Mouse (Mus musculus): ENCODE measurements around the gene Prelp. TPM values are rescaled to one million over a fixed set of nuclear protein-coding genes. Genes with fewer than 3 reads are reported as not detected.

Prelp gene
- polyA plus RNA-seq, 1 experiment from 2014 or later: 0.31 TPM

- no peak for DNase-seq (ENCODE audit: low spot score)
- no peaks in the 10 kb centered on the region for H3K9me3 ChIP-seq (replicated peaks)
- H3K27ac ChIP-seq (replicated peaks): no peak overlapping the region
- no peaks in the 10 kb centered on the region for H3K36me3 ChIP-seq
- H3K27me3 ChIP-seq (ENCODE audit: low read depth, poor library complexity, severe bottlenecking): peaks cover 61% of the 10 kb centered on the region
- WGBS: 69% methylated on average over 4 of the region's 4 CpGs
- H3K4me1 ChIP-seq: peaks cover 33% of the 10 kb centered on the region
- H3K4me3 ChIP-seq: no peak overlapping the region
Observed at GRCm38 (mm10) chr1:133911008-133911407, 10.2 kb downstream of the Prelp start.

GRCm38 (mm10) chr1:133910108-133910507, 11.1 kb downstream of the Prelp start:
- H3K4me1 ChIP-seq: peaks cover 33% of the 10 kb centered on the region
- no peak for DNase-seq (ENCODE audit: low spot score)
- no peak overlapping the region for H3K27ac ChIP-seq (replicated peaks)
- no peaks in the 10 kb centered on the region for H3K36me3 ChIP-seq
- H3K4me3 ChIP-seq: no peak overlapping the region
- H3K27me3 ChIP-seq (ENCODE audit: low read depth, poor library complexity, severe bottlenecking): peaks cover 69% of the 10 kb centered on the region
- WGBS: 89% methylated on average over 7 of the region's 7 CpGs
- no peaks in the 10 kb centered on the region for H3K9me3 ChIP-seq (replicated peaks)

GRCm38 (mm10) chr1:133908659-133909575, 12.3 kb downstream of the Prelp start:
- Histone ChIP-seq H3K4me1 (peaks cover 33% of the 10 kb centered on the region), H3K9me3 (replicated peaks) (no peaks in the 10 kb centered on the region), H3K36me3 (no peaks in the 10 kb centered on the region), H3K4me3 (peak overlapping the region; percentile 61), H3K27me3 (ENCODE audit: low read depth, poor library complexity, severe bottlenecking) (peaks cover 64% of the 10 kb centered on the region), H3K27ac (replicated peaks) (peak overlapping the region; percentile 86)
- peak; percentile 51 for DNase-seq (ENCODE audit: low spot score)
- 19% methylated on average over 27 of the region's 27 CpGs for WGBS

- no peak for DNase-seq (ENCODE audit: low spot score)
- Histone ChIP-seq H3K9me3 (replicated peaks) (no peaks in the 10 kb centered on the region), H3K4me1 (peaks cover 33% of the 10 kb centered on the region), H3K27me3 (ENCODE audit: low read depth, poor library complexity, severe bottlenecking) (peaks cover 64% of the 10 kb centered on the region), H3K36me3 (no peaks in the 10 kb centered on the region), H3K4me3 (peak within 1 kb of the TSS; percentile 61), H3K27ac (replicated peaks) (peak within 1 kb of the TSS; percentile 86)
- WGBS: 7% methylated on average over 26 of the region's 30 CpGs
Observed at GRCm38 (mm10) chr1:133907949-133908658, 13.1 kb downstream of the Prelp start, which contains the start of gene Optc. Gene Optc (minus strand): TSS chr1:133907999.

GRCm38 (mm10) chr1:133906420-133906819, 14.8 kb downstream of the Prelp start:
- H3K27ac ChIP-seq (replicated peaks): 0 out of 2 replicates have a peak overlapping the region, but pooled peaks have one; percentile 10
- DNase-seq (ENCODE audit: low spot score): no peak
- H3K27me3 ChIP-seq (ENCODE audit: low read depth, poor library complexity, severe bottlenecking): peaks cover 78% of the 10 kb centered on the region
- 47% methylated on average over 12 of the region's 12 CpGs for WGBS
- peaks cover 33% of the 10 kb centered on the region for H3K4me1 ChIP-seq
- no peaks in the 10 kb centered on the region for H3K9me3 ChIP-seq (replicated peaks)
- no peaks in the 10 kb centered on the region for H3K36me3 ChIP-seq
- no peak overlapping the region; the same call in 1 of the 2 replicates for H3K4me3 ChIP-seq

- 85% methylated on average over 9 of the region's 9 CpGs for WGBS
Observed at GRCm38 (mm10) chr1:133900825-133901224, 20.4 kb downstream of the Prelp start.

GRCm38 (mm10) chr1:133899043-133899542, 22.1 kb downstream of the Prelp start:
- Histone ChIP-seq H3K4me3 (no peak overlapping the region), H3K4me1 (no peaks in the 10 kb centered on the region), H3K9me3 (replicated peaks) (no peaks in the 10 kb centered on the region), H3K36me3 (no peaks in the 10 kb centered on the region), H3K27ac (replicated peaks) (no peak overlapping the region), H3K27me3 (ENCODE audit: low read depth, poor library complexity, severe bottlenecking) (peaks cover 20% of the 10 kb centered on the region)
- WGBS: 84% methylated on average over 9 of the region's 9 CpGs
- no peak for DNase-seq (ENCODE audit: low spot score)

More at GRCm38 (mm10) chr1:133900825-133901224, 20.4 kb downstream of the Prelp start:
- Histone ChIP-seq H3K36me3 (no peaks in the 10 kb centered on the region), H3K4me3 (no peak overlapping the region), H3K4me1 (no peaks in the 10 kb centered on the region), H3K9me3 (replicated peaks) (no peaks in the 10 kb centered on the region), H3K27ac (replicated peaks) (no peak overlapping the region), H3K27me3 (ENCODE audit: low read depth, poor library complexity, severe bottlenecking) (peaks cover 29% of the 10 kb centered on the region)
- no peak for DNase-seq (ENCODE audit: low spot score)

GRCm38 (mm10) chr1:133897293-133897692, 23.9 kb downstream of the Prelp start:
- no peak overlapping the region for H3K4me3 ChIP-seq
- H3K27me3 ChIP-seq (ENCODE audit: low read depth, poor library complexity, severe bottlenecking): peaks cover 12% of the 10 kb centered on the region; the same call in 1 of the 2 replicates
- no peak for DNase-seq (ENCODE audit: low spot score)
- H3K36me3 ChIP-seq: no peaks in the 10 kb centered on the region
- H3K27ac ChIP-seq (replicated peaks): 0 out of 2 replicates have a peak overlapping the region, but pooled peaks have one; percentile 4
- peaks cover 15% of the 10 kb centered on the region for H3K4me1 ChIP-seq
- H3K9me3 ChIP-seq (replicated peaks): no peaks in the 10 kb centered on the region
- WGBS: 71% methylated on average over 6 of the region's 6 CpGs

- DNase-seq (ENCODE audit: low spot score): no peak
- H3K27ac ChIP-seq (replicated peaks): peak overlapping the region; percentile 47; the same call in 1 of the 2 replicates
- H3K36me3 ChIP-seq: no peaks in the 10 kb centered on the region
- peaks cover 39% of the 10 kb centered on the region for H3K27me3 ChIP-seq (ENCODE audit: low read depth, poor library complexity, severe bottlenecking)
- H3K9me3 ChIP-seq (replicated peaks): no peaks in the 10 kb centered on the region
- WGBS: 51% methylated on average over 5 of the region's 5 CpGs
- no peak overlapping the region for H3K4me3 ChIP-seq
- H3K4me1 ChIP-seq: peaks cover 72% of the 10 kb centered on the region
Observed at GRCm38 (mm10) chr1:133891489-133891888, 29.7 kb downstream of the Prelp start.

GRCm38 (mm10) chr1:133889949-133890598, 31.1 kb downstream of the Prelp start:
- Histone ChIP-seq H3K4me3 (peak overlapping the region; percentile 44), H3K27ac (replicated peaks) (peak overlapping the region; percentile 70), H3K36me3 (no peaks in the 10 kb centered on the region), H3K4me1 (peaks cover 80% of the 10 kb centered on the region), H3K9me3 (replicated peaks) (no peaks in the 10 kb centered on the region), H3K27me3 (ENCODE audit: low read depth, poor library complexity, severe bottlenecking) (peaks cover 49% of the 10 kb centered on the region)
- peak; percentile 57 for DNase-seq (ENCODE audit: low spot score)
- 20% methylated on average over 20 of the region's 20 CpGs for WGBS

GRCm38 (mm10) chr1:133887538-133888250, 33.5 kb downstream of the Prelp start:
- peaks cover 76% of the 10 kb centered on the region for H3K4me1 ChIP-seq
- no peak overlapping the region for H3K4me3 ChIP-seq
- WGBS: 77% methylated on average over 5 of the region's 5 CpGs
- H3K36me3 ChIP-seq: no peaks in the 10 kb centered on the region
- peak overlapping the region; percentile 49 for H3K27ac ChIP-seq (replicated peaks)
- peaks cover 53% of the 10 kb centered on the region for H3K27me3 ChIP-seq (ENCODE audit: low read depth, poor library complexity, severe bottlenecking)
- H3K9me3 ChIP-seq (replicated peaks): no peaks in the 10 kb centered on the region
- DNase-seq (ENCODE audit: low spot score): no peak
